Comparison of ENCODE assay signal across 19 mouse cellular contexts in the genomic region with DNA sequence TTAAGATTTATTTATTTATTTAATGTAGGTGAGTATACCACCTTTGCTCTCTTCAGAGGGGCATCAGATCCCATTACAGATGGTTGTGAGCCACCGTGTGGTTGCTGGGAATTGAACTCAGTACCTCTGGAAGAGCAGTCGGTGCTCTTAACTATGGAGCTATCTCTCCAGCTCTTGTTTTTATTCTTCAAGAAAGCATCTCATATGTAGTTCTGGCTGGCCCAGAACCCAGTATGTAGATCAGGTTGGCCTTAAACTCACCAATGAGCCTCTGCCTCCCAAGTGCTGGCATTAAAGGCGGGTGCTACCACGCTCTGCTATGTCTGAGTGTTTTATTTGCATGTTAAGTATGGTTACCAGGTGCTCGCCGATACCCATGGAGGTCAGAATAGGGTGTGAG.
"Had no signal": no experiment of that assay in that cellular context is flagged by ENCODE, and none has a peak within 500 bp of the region (broad histone marks: within the 10 kb centered on the region; RNA-seq: fewer than 3 reads in every experiment).

No protein-coding gene starts in this region.

- H3K9me3 ChIP-seq: liver, embryonic 13.5 days; liver, embryonic 15.5 days; lung, embryonic 15.5 days; megakaryocyte, embryonic 14.5 days; midbrain, embryonic 13.5 days; midbrain, embryonic 15.5 days; neural tube, embryonic 12.5 days; stomach, embryonic 15.5 days had no signal

- H3K27ac ChIP-seq: liver, embryonic 13.5 days; liver, embryonic 15.5 days; lung, embryonic 15.5 days; macrophage; midbrain, embryonic 13.5 days; midbrain, embryonic 15.5 days; neural tube, embryonic 12.5 days; stomach, embryonic 15.5 days; stomach, postnatal 0 days had no signal

- H3K4me2 ChIP-seq: midbrain, embryonic 11.5 days; midbrain, embryonic 15.5 days had no signal

- H3K9ac ChIP-seq: liver, postnatal 0 days; lung, embryonic 15.5 days; midbrain, embryonic 13.5 days; midbrain, embryonic 15.5 days; neural tube, embryonic 12.5 days; stomach, embryonic 15.5 days had no signal

- H3K4me3 ChIP-seq: lung, embryonic 15.5 days; midbrain, embryonic 13.5 days; midbrain, embryonic 15.5 days; neural tube, embryonic 12.5 days; stomach, embryonic 15.5 days had no signal

- H3K27me3 ChIP-seq: liver, embryonic 13.5 days; midbrain, embryonic 15.5 days; stomach, embryonic 15.5 days had no signal

- ATAC-seq: liver, postnatal 0 days; lung, postnatal 0 days; midbrain, embryonic 13.5 days; midbrain, embryonic 15.5 days had no signal

- H3K36me3 ChIP-seq: liver, embryonic 13.5 days; liver, embryonic 15.5 days; lung, embryonic 15.5 days; midbrain, embryonic 13.5 days; midbrain, embryonic 15.5 days; neural tube, embryonic 12.5 days; stomach, embryonic 15.5 days had no signal

- DNase-seq: liver, embryonic 13.5 days; liver, postnatal 0 days; lung, adult 2 months; lung, postnatal 14 days; lung, postnatal 36 days; retina, postnatal 1 day; right cerebral cortex, adult 18-20 months; right cerebral cortex, postnatal 25 days had no signal
